Mouse (Mus musculus): ENCODE results near the gene Soat1. TPM values are rescaled to one million over a fixed set of nuclear protein-coding genes. Genes with fewer than 3 reads are reported as not detected.
"Not testable (repeated sequence)": the region's sequence is repeated elsewhere in the genome, so short reads cannot be mapped to it uniquely, and the experiment has no call there.

The Soat1 gene
- 10 to 100 TPM; 40.8 to 48.5 TPM for total RNA-seq (2021)
- long read RNA-seq, experiment 1, full-length matches to known transcripts = 15 of 21 reads
- long read RNA-seq, experiment 1, partial matches to known transcripts = 1 of 21 reads
- long read RNA-seq, experiment 1, other reads (novel, unspliced or antisense) = 5 of 21 reads
- long read RNA-seq, experiment 2, full-length matches to known transcripts = 15 of 17 reads
- long read RNA-seq, experiment 2, partial matches to known transcripts = 1 of 17 reads
- long read RNA-seq, experiment 2, other reads (novel, unspliced or antisense) = 1 of 17 reads

DNA sequence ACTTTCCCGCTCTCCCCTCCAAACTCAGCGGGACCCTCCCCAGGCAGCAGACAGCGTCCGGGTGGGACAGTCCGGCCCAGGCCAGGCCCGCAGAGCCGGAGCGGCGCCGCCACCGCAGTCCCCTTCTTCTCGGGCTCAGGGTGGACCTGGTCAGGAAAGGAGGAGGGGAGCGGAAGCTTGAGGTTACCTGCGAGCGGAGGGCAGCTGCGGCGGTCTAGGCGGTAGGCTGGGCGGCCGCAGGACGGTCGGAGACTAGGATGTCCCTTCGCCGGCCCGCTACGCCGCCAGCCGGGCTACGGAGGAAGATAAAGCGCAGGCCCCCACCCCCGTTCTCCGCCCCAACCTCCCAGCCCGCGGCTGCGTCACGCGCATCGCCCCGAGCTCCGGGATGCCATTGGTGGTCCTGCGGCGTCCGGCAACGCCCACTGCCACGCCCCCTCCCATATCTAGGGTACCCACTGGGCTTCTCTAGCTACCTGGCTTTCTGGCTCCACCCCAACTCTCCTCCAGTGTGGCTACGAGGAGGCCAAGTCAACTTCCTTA, at the start of gene Soat1:
Soat1 (minus strand) TSS at position 371 of the 543 bp plus-strand sequence.
- peak within 1 kb of the TSS; percentile 95 for H3K4me3 ChIP-seq
- DNase-seq (ENCODE audit: extremely low spot score in 1 of 2, low spot score in 2 of 2) = peak; percentile 85 to 89
- intact Hi-C loops (cut with DNase I) = loop anchor here (2.0 kb wide), 2 partner anchors 53 to 85 kb away; partner anchors contain the start of genes Abl2 and Axdnd1
- TF ChIP-seq CTCF (IDR thresholded peaks at IDR 0.05) = peak; percentile 8; the same call in 1 of the 2 replicates
- peak within 1 kb of the TSS; percentile 53; the same call in 1 of the 2 replicates for H3K27ac ChIP-seq

DNA sequence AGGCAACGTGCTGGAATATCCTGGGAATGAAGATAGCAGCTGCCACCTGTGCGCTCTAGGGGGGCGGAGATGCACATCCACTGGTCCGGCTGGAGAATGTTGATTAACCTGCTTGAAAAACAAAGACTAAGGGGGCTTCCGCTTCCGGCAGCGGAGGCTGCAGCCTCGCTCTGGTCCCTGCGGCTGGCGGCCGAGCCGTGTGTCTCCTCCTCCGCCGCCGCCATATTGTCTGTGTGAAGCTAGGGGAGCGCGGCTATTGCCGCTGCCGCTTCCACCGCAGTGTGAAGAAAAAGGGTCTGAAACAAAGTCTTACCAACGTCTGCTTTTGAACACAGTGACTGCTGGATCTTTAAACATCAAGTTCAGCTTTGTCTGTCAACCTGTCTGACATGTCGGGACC, 49.7 kb upstream of the Soat1 start, which contains the start of gene Gm10031:
Gm10031 (plus strand) TSS at position 171 of the 400 bp plus-strand sequence.
- intact Hi-C loops (cut with DNase I); H3K27ac ChIP-seq; DNase-seq (ENCODE audit: extremely low spot score in 1 of 2, low spot score in 2 of 2); H3K4me3 ChIP-seq: not testable (repeated sequence)

DNA sequence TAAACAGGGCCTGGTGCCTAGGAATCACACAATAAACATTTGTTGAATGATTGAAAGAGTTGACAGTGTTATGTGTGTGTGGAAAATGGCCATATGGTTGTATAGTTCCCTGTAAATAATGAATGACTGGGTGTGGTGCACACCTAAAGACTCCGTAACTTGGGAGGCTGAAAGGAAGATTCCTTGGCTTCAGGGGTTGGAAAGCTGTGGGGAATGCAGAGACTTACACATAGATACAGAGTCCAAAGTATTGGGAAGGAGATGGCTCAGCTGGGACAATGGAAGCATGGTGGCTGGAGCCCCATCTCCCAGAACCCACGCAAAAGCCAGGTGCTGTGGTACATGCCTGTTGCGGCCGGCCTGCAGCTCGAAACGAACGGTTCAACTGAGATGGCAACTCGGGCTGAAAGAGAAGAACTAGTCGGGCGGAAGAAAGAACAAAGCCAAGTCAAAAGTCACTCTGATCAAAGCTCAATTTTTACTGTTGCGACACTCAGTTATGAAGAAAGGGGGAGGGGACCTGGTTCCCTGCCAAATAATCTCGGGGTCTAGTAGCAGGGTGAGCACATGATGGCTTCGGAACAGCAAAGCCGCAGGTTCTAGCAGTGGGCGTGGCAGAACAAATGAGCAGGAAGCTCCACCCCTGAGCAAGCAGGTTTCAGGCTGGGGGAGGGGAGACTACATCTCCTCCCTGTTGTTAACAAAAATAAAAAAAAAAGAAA, 47.8 kb upstream of the Soat1 start:
- Histone ChIP-seq H3K27ac (no peak overlapping the region), H3K4me3 (no peak overlapping the region)
- intact Hi-C loops (cut with DNase I) = no loop called here
- DNase-seq (ENCODE audit: extremely low spot score in 1 of 2, low spot score in 2 of 2) = no peak
- no peak for TF ChIP-seq CTCF (IDR thresholded peaks at IDR 0.05)

DNA sequence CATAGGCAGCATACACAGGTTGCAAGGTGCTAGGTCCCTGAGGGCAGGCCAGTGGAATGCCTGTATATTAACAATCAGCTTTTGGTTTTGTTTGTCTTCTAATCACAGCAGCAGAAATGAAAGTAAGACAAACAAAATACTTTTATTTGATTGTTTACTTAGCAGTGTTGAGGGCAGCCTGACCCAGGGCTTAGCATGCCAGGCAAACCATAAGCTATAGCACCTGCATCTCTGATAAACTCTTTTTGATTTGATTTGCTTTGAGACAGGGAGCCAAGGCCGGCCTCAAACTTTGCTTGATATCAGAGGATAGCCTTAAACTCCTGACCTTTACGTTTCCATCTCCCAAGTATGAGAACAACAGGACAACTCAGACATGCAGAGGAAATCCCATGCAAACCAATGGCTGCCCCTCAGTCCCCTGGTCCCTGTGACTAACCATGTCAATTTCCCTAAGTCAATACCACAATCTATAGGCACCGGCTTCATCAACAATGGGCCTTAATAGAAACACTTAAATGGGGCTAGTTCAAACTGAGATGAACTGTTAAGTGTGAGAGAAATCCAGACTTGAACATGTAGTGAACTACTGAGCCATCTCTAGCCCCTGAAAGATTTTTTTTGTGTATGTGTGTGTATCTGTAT, 46.1 kb upstream of the Soat1 start:
- no peak for TF ChIP-seq CTCF (IDR thresholded peaks at IDR 0.05)
- no peak overlapping the region for H3K27ac ChIP-seq
- intact Hi-C loops (cut with DNase I) = no loop called here
- no peak overlapping the region for H3K4me3 ChIP-seq
- DNase-seq (ENCODE audit: extremely low spot score in 1 of 2, low spot score in 2 of 2) = no peak

DNA sequence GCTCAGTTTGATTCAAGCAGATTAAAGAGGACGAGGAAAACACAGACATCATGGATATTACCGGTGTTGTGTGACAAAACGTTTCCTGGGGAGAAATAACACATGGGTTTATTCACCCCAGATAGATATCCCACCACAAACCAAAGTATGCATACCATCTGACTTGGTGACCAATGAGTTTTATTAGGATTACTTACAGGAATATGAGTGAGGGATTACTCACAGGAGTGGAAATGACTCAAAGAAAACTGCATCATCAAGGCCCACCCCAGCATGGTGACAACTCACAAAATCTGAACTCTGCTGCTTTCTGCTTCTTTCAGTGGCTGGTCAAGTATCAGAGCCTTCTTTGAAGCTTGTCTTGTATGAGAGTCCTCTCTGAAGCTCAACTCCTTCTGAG, 33.6 kb upstream of the Soat1 start:
- no peak for DNase-seq (ENCODE audit: extremely low spot score in 1 of 2, low spot score in 2 of 2)
- TF ChIP-seq CTCF (IDR thresholded peaks at IDR 0.05) = no peak
- Histone ChIP-seq H3K4me3 (no peak overlapping the region), H3K27ac (no peak overlapping the region)
- intact Hi-C loops (cut with DNase I) = no loop called here

DNA sequence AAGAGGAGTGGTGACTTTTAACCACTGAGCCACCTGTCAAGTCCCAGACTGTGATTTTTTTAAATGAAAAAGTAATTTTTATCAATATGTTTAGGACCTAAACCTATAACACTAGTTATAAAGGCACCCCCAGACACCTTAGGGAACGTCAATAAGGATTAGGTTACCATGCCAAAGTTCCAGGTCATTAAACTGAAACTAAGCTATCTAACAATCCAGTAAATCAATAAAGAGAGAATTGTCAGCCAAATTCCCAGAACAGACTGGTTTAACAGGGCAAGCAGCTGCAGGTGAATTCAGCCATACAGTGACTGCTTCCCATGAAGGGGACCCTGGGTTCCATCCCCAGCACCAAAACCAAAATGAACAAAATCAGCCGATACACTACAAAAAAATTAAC, 31.8 kb upstream of the Soat1 start:
- no peak overlapping the region for H3K4me3 ChIP-seq
- no peak overlapping the region for H3K27ac ChIP-seq
- intact Hi-C loops (cut with DNase I) = no loop called here
- DNase-seq (ENCODE audit: extremely low spot score in 1 of 2, low spot score in 2 of 2) = no peak
- no peak for TF ChIP-seq CTCF (IDR thresholded peaks at IDR 0.05)

DNA sequence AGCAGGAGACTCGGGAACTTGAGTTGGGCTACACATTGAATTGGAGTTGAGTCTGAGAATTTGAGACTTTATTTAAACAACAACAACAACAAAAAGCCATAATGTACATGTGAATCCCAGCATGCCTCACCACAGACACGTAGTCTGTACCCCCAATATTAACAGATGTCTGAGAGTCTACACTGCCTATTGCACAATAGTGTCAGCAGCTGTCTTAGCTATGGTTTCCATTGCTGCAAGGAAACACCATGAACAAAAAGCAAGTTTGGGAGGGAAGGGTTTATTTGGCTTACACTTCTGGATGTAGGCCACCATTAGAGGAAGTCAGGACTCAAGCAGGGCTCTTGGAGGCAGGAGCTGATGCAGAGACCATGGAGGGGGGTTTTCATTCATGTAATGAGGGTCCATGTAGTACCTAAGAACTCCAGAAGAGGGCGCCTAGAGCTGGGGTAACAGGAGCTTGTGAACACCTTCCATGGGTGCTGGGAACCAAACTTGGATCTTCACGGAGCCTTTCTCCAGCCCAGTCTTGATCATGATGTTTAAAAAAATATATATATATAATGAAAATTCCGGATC, 30.9 kb upstream of the Soat1 start:
- no peak for DNase-seq (ENCODE audit: extremely low spot score in 1 of 2, low spot score in 2 of 2)
- intact Hi-C loops (cut with DNase I) = no loop called here
- Histone ChIP-seq H3K27ac (no peak overlapping the region), H3K4me3 (no peak overlapping the region)
- TF ChIP-seq CTCF (IDR thresholded peaks at IDR 0.05) = peak; percentile 13

DNA sequence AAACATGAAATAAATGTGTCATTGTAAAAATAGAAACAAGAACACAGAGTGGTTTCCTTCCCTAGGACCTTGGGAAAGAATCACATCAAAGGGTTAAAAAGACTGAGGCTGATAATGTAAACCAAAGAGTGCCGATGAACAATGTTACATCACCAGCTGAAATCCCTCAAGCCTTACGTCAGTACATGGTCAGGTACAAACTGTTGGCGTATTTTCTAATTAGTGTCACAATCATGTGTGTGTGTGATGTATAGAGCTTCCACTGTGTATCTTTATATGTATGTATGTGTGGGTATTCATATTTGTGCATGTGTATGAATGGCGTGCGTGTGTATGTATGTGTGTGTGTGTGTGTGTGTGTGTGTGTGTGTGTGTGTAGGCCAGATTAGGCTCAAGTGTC, 22.8 kb upstream of the Soat1 start:
- Histone ChIP-seq H3K27ac (no peak overlapping the region), H3K4me3 (no peak overlapping the region)
- TF ChIP-seq CTCF (IDR thresholded peaks at IDR 0.05) = no peak
- no peak for DNase-seq (ENCODE audit: extremely low spot score in 1 of 2, low spot score in 2 of 2)
- intact Hi-C loops (cut with DNase I) = no loop called here

DNA sequence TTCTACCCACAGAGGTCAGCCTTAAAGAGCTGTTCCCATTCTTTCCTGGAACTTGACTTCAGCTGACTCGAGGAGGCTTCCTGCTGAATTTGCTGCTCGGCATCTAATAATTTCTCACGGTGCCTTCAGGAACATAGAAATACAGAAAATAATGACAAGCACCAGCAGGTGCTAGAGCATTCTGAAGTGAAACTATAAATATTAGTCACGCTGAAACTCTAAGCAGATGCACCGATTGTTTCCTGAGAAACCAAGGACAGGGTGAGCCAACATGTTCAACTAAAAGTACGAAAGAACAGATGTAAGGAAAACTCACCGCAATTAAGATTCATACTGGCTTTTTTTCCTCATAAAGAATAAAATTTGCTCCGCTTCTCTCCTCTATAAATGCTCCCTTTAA, 20.9 kb upstream of the Soat1 start:
- no peak for TF ChIP-seq CTCF (IDR thresholded peaks at IDR 0.05)
- no peak overlapping the region for H3K4me3 ChIP-seq
- DNase-seq (ENCODE audit: extremely low spot score in 1 of 2, low spot score in 2 of 2) = no peak
- H3K27ac ChIP-seq = no peak overlapping the region
- intact Hi-C loops (cut with DNase I) = no loop called here

DNA sequence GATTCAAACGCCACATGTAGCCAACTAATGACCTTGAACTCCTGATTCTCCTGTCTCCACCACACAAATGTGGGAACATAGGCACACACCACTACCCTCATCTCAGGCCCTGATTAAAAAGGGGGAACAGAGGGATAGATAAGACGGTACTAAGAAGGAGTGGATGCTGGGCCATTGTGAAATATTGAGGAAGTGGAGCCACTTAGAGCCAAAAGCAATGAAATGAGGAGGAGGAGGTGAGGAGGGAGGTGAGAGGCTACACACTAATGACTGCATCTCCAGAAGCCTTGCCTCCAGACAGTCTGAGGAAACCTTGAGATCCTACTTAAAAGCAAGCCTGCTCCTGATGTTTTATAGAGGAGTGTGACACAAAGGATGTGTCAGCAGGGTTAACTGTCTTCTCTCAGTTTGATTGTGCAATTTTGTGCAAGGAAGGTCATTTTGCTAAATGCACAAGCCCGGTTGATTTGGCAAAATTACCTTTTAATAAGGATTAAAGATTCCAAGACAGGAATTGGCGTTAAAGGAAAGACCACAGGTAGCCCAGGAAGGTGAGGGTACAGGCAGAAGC, 17.2 kb upstream of the Soat1 start:
- H3K4me3 ChIP-seq = no peak overlapping the region
- no peak for TF ChIP-seq CTCF (IDR thresholded peaks at IDR 0.05)
- DNase-seq (ENCODE audit: extremely low spot score in 1 of 2, low spot score in 2 of 2) = no peak
- intact Hi-C loops (cut with DNase I) = no loop called here
- H3K27ac ChIP-seq = no peak overlapping the region

DNA sequence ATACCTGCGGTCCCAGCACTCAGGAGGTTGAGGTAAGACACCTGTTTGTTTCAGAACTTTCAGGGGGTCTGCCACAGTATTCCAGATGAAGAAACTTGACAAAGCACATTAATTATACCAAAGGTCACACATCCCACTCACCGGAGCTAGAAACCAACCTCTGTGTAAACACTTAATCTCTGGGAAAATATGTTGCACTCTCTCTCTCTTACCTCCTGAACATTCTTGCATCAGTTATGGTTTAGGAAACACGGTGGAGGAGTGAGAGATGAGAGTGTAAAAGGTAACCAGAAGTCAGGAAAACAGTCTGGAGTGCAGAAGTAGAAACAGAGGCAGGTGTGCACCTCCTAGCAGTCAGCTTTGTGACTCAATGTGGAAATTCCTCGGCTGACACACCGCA, 13.9 kb upstream of the Soat1 start:
- TF ChIP-seq CTCF (IDR thresholded peaks at IDR 0.05) = no peak
- no peak for DNase-seq (ENCODE audit: extremely low spot score in 1 of 2, low spot score in 2 of 2)
- Histone ChIP-seq H3K4me3 (no peak overlapping the region), H3K27ac (no peak overlapping the region)
- intact Hi-C loops (cut with DNase I) = no loop called here
